Mouse (Mus musculus) heart, adult 2 months (tissue): Measurements from ENCODE around the gene Cdk14.

ENCODE experiments used
- CTCF ChIP-seq: fragments of 200-600 bp; IDR thresholded peaks from 2 replicates; pipeline ENCODE4 v1.8.1; 2022; ENCODE audit warnings: antibody characterized with exemption, mild to moderate bottlenecking, moderate library complexity
- EP300 ChIP-seq: fragments of 200-500 bp; IDR thresholded peaks from 2 replicates; pipeline ENCODE4 v1.6.1; 2011; ENCODE audit warnings: low read depth, low read length, control low read depth; ENCODE audit not compliant: insufficient read depth
- POLR2A ChIP-seq: fragments of 200-500 bp; IDR thresholded peaks from 2 replicates; pipeline ENCODE4 v1.6.1; 2011; ENCODE audit warnings: mild to moderate bottlenecking, low read depth, low read length, control low read depth; ENCODE audit not compliant: insufficient read depth

DNA sequence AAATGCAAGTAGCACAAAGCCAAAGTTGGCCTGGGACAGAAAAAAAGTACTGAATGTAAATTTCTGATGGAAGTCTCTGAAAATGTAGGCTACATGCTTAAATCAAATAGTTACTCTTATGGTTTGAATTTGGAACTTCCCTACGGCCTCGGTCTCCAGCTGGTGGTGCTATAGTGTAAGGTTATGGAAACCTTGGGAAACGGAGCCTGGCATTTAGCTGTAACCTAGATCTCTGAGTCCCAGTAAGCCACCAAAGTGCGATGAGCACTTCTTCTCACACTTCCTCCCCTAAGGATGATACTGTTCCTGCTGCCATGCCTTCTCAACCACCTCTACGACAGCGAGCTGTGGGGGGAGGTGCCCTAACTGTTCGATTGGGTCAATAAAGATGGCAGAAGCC lies 464.1 kb downstream of the Cdk14 start:
- TF ChIP-seq POLR2A: no peak
- no peak for TF ChIP-seq CTCF
- TF ChIP-seq EP300: no peak
